Mouse (Mus musculus): ENCODE results near the gene Tekt4. TPM values are rescaled to one million over a fixed set of nuclear protein-coding genes. Genes with fewer than 3 reads are reported as not detected.

The Tekt4 gene
- polyA plus RNA-seq, 1 experiment = 341 TPM

- no peak overlapping the region for H3K4me3 ChIP-seq (ENCODE audit: control insufficient read depth, low read depth, low read length)
- H3K27me3 ChIP-seq (ENCODE audit: control insufficient read depth, insufficient read depth, low read length) = no peaks in the 10 kb centered on the region
- H3K27ac ChIP-seq (ENCODE audit: control insufficient read depth, insufficient read depth, low read depth, low read length) = no peak overlapping the region
- TF ChIP-seq POLR2A (IDR thresholded peaks at IDR 0.05; ENCODE audit: control insufficient read depth, low read depth, low read length) (no peak), CTCF (IDR thresholded peaks at IDR 0.05; ENCODE audit: control insufficient read depth, insufficient read depth, insufficient replicate concordance, low read depth, low read length) (peak; percentile 61; the same call in 1 of the 2 replicates)
- no peaks in the 10 kb centered on the region for H3K36me3 ChIP-seq (ENCODE audit: control insufficient read depth, insufficient read depth, low read length)
- H3K4me1 ChIP-seq (ENCODE audit: control insufficient read depth, insufficient read depth, low read length) = peaks cover 22% of the 10 kb centered on the region
Measured at GRCm38 (mm10) chr17:25475946-25476744, 21.7 kb downstream of the Tekt4 start.

DNA sequence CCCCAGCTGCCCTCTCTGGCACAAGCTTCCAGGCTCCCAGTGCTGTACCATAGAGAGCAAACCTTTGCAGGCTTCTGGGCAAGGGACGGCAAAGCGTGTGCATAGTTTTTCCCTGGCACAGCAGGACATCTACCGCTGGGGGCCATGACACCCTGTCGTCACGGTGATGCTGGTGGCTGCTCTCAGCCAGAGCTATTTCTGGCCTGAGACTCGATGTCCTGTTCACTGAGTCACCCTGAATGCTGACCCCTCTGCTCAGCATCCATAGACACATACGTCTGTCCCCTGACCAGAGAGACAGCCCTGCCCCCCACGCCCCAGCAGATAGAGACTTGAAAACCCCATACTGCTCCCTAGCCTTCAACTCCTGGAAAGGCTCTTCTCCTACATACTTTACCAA lies 25.7 kb downstream of the Tekt4 start:
- H3K36me3 ChIP-seq (ENCODE audit: control insufficient read depth, insufficient read depth, low read length) = no peaks in the 10 kb centered on the region
- H3K27me3 ChIP-seq (ENCODE audit: control insufficient read depth, insufficient read depth, low read length) = no peaks in the 10 kb centered on the region
- TF ChIP-seq CTCF (IDR thresholded peaks at IDR 0.05; ENCODE audit: control insufficient read depth, insufficient read depth, insufficient replicate concordance, low read depth, low read length) (no peak), POLR2A (IDR thresholded peaks at IDR 0.05; ENCODE audit: control insufficient read depth, low read depth, low read length) (no peak)
- H3K4me3 ChIP-seq (ENCODE audit: control insufficient read depth, low read depth, low read length) = no peak overlapping the region
- H3K27ac ChIP-seq (ENCODE audit: control insufficient read depth, insufficient read depth, low read depth, low read length) = no peak overlapping the region
- no peaks in the 10 kb centered on the region; the same call in 1 of the 2 replicates for H3K4me1 ChIP-seq (ENCODE audit: control insufficient read depth, insufficient read depth, low read length)

GRCm38 (mm10) chr17:25480820-25481219 lies 26.4 kb downstream of the Tekt4 start:
- no peaks in the 10 kb centered on the region; the same call in 1 of the 2 replicates for H3K4me1 ChIP-seq (ENCODE audit: control insufficient read depth, insufficient read depth, low read length)
- no peaks in the 10 kb centered on the region for H3K36me3 ChIP-seq (ENCODE audit: control insufficient read depth, insufficient read depth, low read length)
- H3K4me3 ChIP-seq (ENCODE audit: control insufficient read depth, low read depth, low read length) = no peak overlapping the region
- H3K27me3 ChIP-seq (ENCODE audit: control insufficient read depth, insufficient read depth, low read length) = no peaks in the 10 kb centered on the region
- TF ChIP-seq POLR2A (IDR thresholded peaks at IDR 0.05; ENCODE audit: control insufficient read depth, low read depth, low read length) (no peak), CTCF (IDR thresholded peaks at IDR 0.05; ENCODE audit: control insufficient read depth, insufficient read depth, insufficient replicate concordance, low read depth, low read length) (no peak)
- H3K27ac ChIP-seq (ENCODE audit: control insufficient read depth, insufficient read depth, low read depth, low read length) = no peak overlapping the region

DNA sequence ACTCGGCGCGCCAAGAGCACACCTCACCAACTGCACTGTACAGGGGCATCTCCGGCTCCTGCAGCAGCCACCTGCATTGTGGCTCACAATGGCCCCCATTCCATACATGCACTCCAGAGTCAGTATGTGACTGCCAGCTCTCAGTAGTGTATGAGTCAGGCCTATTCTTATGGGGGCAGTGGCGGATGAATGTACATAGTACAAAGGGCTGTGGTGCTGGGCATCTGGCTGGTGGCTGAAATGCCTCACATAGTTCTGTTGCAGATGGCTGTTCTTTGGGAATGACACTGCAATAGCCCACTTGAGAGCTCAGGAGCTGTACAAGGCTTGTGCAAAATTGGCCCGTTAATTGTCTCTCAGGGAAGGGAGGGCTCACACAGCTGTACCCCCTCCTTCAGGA lies 27.7 kb downstream of the Tekt4 start:
- TF ChIP-seq CTCF (IDR thresholded peaks at IDR 0.05; ENCODE audit: control insufficient read depth, insufficient read depth, insufficient replicate concordance, low read depth, low read length) = no peak
- TF ChIP-seq POLR2A (IDR thresholded peaks at IDR 0.05; ENCODE audit: control insufficient read depth, low read depth, low read length) = no peak
- Histone ChIP-seq H3K27me3 (ENCODE audit: control insufficient read depth, insufficient read depth, low read length) (no peaks in the 10 kb centered on the region), H3K36me3 (ENCODE audit: control insufficient read depth, insufficient read depth, low read length) (no peaks in the 10 kb centered on the region), H3K4me3 (ENCODE audit: control insufficient read depth, low read depth, low read length) (no peak overlapping the region), H3K4me1 (ENCODE audit: control insufficient read depth, insufficient read depth, low read length) (no peaks in the 10 kb centered on the region; the same call in 1 of the 2 replicates), H3K27ac (ENCODE audit: control insufficient read depth, insufficient read depth, low read depth, low read length) (no peak overlapping the region)

DNA sequence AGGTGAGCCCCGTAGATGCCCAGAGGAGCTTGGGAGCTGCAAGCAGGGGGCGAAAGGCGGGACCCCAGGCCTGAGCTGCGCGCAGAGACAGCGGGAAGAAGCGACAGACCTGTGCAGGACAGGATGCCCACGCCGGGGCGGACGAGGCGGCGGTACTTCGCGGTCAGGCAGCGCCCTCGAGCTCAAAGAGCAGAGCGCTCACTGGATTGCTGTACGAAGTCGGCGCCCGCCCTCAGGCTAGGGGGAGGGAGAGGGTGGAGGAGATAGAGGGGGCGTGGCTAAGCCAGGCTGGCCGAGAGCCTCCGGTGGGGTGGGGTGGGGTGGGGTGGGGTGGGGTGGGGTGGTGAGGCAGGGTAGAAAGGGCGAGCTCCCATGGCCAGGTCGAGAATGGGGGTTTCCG lies 42.6 kb downstream of the Tekt4 start, which contains the start of gene Sstr5:
Gene Sstr5, minus strand, starts transcription at position 276 of the 400 bp plus-strand sequence.
- Histone ChIP-seq H3K4me3 (ENCODE audit: control insufficient read depth, low read depth, low read length) (peak within 1 kb of the TSS; percentile 44), H3K36me3 (ENCODE audit: control insufficient read depth, insufficient read depth, low read length) (no peaks in the 10 kb centered on the region), H3K27me3 (ENCODE audit: control insufficient read depth, insufficient read depth, low read length) (no peaks in the 10 kb centered on the region), H3K4me1 (ENCODE audit: control insufficient read depth, insufficient read depth, low read length) (peaks cover 7% of the 10 kb centered on the region; the same call in 1 of the 2 replicates), H3K27ac (ENCODE audit: control insufficient read depth, insufficient read depth, low read depth, low read length) (no peak within 1 kb of the TSS)
- no peak for TF ChIP-seq POLR2A (IDR thresholded peaks at IDR 0.05; ENCODE audit: control insufficient read depth, low read depth, low read length)
- TF ChIP-seq CTCF (IDR thresholded peaks at IDR 0.05; ENCODE audit: control insufficient read depth, insufficient read depth, insufficient replicate concordance, low read depth, low read length) = no peak

DNA sequence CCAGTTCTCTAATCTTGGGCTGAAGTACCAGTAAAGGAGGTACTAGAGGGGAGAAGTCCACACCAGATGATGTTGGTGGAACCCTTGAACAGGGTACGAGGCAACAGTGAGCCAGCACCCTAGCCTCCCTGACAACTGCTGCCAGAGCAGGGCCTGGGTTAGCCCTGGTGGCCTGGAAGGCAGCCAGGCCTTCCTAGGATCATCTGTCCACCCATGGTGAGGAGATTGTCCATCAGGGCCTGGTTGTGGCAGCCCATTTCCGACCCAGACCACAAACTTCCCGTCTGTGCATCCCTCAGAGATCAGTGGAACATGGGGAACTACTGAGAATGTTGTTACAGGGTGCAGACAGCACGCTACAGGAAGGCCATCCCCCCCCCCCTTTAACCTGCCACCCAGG lies 48.2 kb downstream of the Tekt4 start:
- no peaks in the 10 kb centered on the region for H3K4me1 ChIP-seq (ENCODE audit: control insufficient read depth, insufficient read depth, low read length)
- H3K27me3 ChIP-seq (ENCODE audit: control insufficient read depth, insufficient read depth, low read length) = no peaks in the 10 kb centered on the region

GRCm38 (mm10) chr17:25507799-25508198 lies 53.4 kb downstream of the Tekt4 start:
- Histone ChIP-seq H3K36me3 (ENCODE audit: control insufficient read depth, insufficient read depth, low read length) (no peaks in the 10 kb centered on the region), H3K27me3 (ENCODE audit: control insufficient read depth, insufficient read depth, low read length) (no peaks in the 10 kb centered on the region), H3K4me1 (ENCODE audit: control insufficient read depth, insufficient read depth, low read length) (no peaks in the 10 kb centered on the region), H3K4me3 (ENCODE audit: control insufficient read depth, low read depth, low read length) (no peak overlapping the region), H3K27ac (ENCODE audit: control insufficient read depth, insufficient read depth, low read depth, low read length) (no peak overlapping the region)
- no peak for TF ChIP-seq POLR2A (IDR thresholded peaks at IDR 0.05; ENCODE audit: control insufficient read depth, low read depth, low read length)
- TF ChIP-seq CTCF (IDR thresholded peaks at IDR 0.05; ENCODE audit: control insufficient read depth, insufficient read depth, insufficient replicate concordance, low read depth, low read length) = peak; percentile 71; the same call in 1 of the 2 replicates

More for the DNA sequence above, 48.2 kb downstream of the Tekt4 start:
- TF ChIP-seq CTCF (IDR thresholded peaks at IDR 0.05; ENCODE audit: control insufficient read depth, insufficient read depth, insufficient replicate concordance, low read depth, low read length) (no peak), POLR2A (IDR thresholded peaks at IDR 0.05; ENCODE audit: control insufficient read depth, low read depth, low read length) (no peak)
- H3K36me3 ChIP-seq (ENCODE audit: control insufficient read depth, insufficient read depth, low read length) = no peaks in the 10 kb centered on the region
- no peak overlapping the region for H3K4me3 ChIP-seq (ENCODE audit: control insufficient read depth, low read depth, low read length)
- H3K27ac ChIP-seq (ENCODE audit: control insufficient read depth, insufficient read depth, low read depth, low read length) = no peak overlapping the region

All from testis, adult 2 months (tissue).